Mouse (Mus musculus) megakaryocyte progenitor cell, adult 5-6 weeks (primary cell): ENCODE results near the gene Nsun6. TPM values are rescaled to one million over a fixed set of nuclear protein-coding genes. Genes with fewer than 3 reads are reported as not detected.

Experiments
- ATAC-seq: replicated peaks from 2 replicates; pipeline ENCODE4 v1.8.0; 2016; ENCODE audit warnings: mild to moderate bottlenecking, moderate TSS enrichment, inconsistent platforms; ENCODE audit not compliant: poor library complexity
- total RNA-seq, 2 experiments: library from RNA; stranded (forward) in 1 of 2; stranded (reverse) in 1 of 2; fragments of 157-497, 149-512 nt in 1 of 2; fragments of 200-1000 nt in 1 of 2; gene quantifications; 2 replicates each; pipeline versions ENCODE4 v1.2.3 to v1.2.4; 2015 to 2017

Gene Nsun6
- total RNA-seq (2015): 7.6 and 8.9 TPM in 2 replicates
- 11.3 and 16.0 TPM in 2 replicates for total RNA-seq (2017)

GRCm38 (mm10) chr2:15054945-15055637, at the start of gene Nsun6:
Gene Nsun6, minus strand, starts transcription at chr2:15055069.
- peak; percentile 95 for ATAC-seq

- ATAC-seq: peak; percentile 55; the same call in 1 of the 2 replicates
These were observed 49.5 kb upstream of the Nsun6 start for GRCm38 (mm10) chr2:15104386-15104785.

- peak; percentile 74 for ATAC-seq
These were observed 41.7 kb upstream of the Nsun6 start for GRCm38 (mm10) chr2:15096514-15097090.

GRCm38 (mm10) chr2:15087308-15087707, 32.4 kb upstream of the Nsun6 start:
- ATAC-seq: no peak

GRCm38 (mm10) chr2:15083702-15084101, 28.8 kb upstream of the Nsun6 start:
- no peak for ATAC-seq

GRCm38 (mm10) chr2:15067091-15067490, 12.2 kb upstream of the Nsun6 start:
- ATAC-seq: no peak

GRCm38 (mm10) chr2:15065447-15065846, 10.6 kb upstream of the Nsun6 start:
- no peak for ATAC-seq

GRCm38 (mm10) chr2:15064380-15065269, 9.8 kb upstream of the Nsun6 start:
- ATAC-seq: no peak

- ATAC-seq: no peak
These were observed 8.9 kb upstream of the Nsun6 start for GRCm38 (mm10) chr2:15063815-15064214.

- ATAC-seq: no peak
These were observed 6.0 kb upstream of the Nsun6 start for GRCm38 (mm10) chr2:15060856-15061255.

GRCm38 (mm10) chr2:15058227-15058626, 3.4 kb upstream of the Nsun6 start:
- ATAC-seq: no peak

GRCm38 (mm10) chr2:15055741-15056151, 877 bp upstream of the Nsun6 start:
- ATAC-seq: peak; percentile 5; the same call in 1 of the 2 replicates

- ATAC-seq: peak; percentile 14
These were observed 373 bp downstream of the Nsun6 start for GRCm38 (mm10) chr2:15054496-15054895.

GRCm38 (mm10) chr2:15049117-15049873, 5.6 kb downstream of the Nsun6 start, which contains the start of gene Arl5b:
Gene Arl5b, plus strand, starts transcription at chr2:15049395.
- peak; percentile 99 for ATAC-seq

- peak; percentile 94 for ATAC-seq
These were observed 14.5 kb downstream of the Nsun6 start for GRCm38 (mm10) chr2:15040326-15040725.

GRCm38 (mm10) chr2:15038705-15039104, 16.2 kb downstream of the Nsun6 start:
- ATAC-seq: no peak

GRCm38 (mm10) chr2:15027816-15028215, 27.1 kb downstream of the Nsun6 start:
- ATAC-seq: no peak

- ATAC-seq: no peak
These were observed 28.1 kb downstream of the Nsun6 start for GRCm38 (mm10) chr2:15026817-15027216.

GRCm38 (mm10) chr2:15008072-15008471, 46.8 kb downstream of the Nsun6 start:
- ATAC-seq: no peak

- no peak for ATAC-seq
These were observed 47.3 kb downstream of the Nsun6 start for GRCm38 (mm10) chr2:15007531-15007930.

- no peak for ATAC-seq
These were observed 57.0 kb downstream of the Nsun6 start for GRCm38 (mm10) chr2:14997836-14998235.
